Mouse (Mus musculus) gastrocnemius, adult 8-10 months (tissue): Measurements from ENCODE around the gene Fstl4. TPM values are rescaled to one million over a fixed set of nuclear protein-coding genes. Genes with fewer than 3 reads are reported as not detected.

Experiments
- DNase-seq, 2 experiments: peaks; one replicate each; pipeline ENCODE4 v3.0.0; 2022; ENCODE audit warnings: low spot score in 2 of 2
- total RNA-seq, 4 experiments: library from RNA; stranded (reverse); gene quantifications; 2 replicates each; pipeline ENCODE4 v1.2.4; 2022

Gene Fstl4
- total RNA-seq, 4 experiments from 2014 or later: not detected

DNA sequence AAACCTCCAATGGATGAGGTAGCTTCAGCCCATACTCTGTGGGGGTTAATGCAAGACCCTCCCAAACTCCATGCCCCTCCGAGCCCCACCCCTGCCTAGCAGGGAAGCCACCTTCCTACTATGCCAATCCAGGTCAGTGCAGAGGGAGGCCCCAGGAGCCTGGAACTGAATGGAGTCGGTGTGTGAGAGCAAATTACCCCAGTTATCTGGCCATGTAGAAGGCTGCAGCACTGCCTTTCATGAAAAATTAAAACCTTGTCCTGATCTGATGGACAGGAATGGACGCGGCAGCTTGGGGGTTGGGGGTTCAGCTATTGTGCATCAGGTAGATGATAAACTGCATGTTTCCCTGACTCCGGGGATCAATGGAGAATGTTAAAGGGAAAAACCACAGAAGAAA lies 139.7 kb downstream of the Fstl4 start:
- no peak for DNase-seq

DNA sequence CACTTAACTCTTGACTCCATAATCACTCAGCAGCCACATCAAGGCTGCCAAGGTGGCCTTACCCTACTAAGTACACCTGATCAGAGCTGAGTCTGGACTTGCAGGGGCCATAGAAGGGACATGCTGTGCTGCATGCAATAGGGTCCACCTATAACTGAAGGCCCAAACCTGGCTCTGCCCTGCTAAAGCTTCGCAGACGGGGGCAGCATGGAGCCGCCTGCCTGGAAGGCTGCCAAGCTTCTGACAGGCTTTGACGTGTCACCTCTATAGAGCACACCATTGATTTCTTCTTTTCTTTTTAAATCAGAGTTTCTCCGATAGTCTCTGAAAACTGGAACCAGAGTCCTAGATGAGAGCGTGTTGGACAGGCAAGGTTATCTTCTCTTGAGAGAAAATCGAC lies 146.4 kb downstream of the Fstl4 start:
- no peak for DNase-seq

DNA sequence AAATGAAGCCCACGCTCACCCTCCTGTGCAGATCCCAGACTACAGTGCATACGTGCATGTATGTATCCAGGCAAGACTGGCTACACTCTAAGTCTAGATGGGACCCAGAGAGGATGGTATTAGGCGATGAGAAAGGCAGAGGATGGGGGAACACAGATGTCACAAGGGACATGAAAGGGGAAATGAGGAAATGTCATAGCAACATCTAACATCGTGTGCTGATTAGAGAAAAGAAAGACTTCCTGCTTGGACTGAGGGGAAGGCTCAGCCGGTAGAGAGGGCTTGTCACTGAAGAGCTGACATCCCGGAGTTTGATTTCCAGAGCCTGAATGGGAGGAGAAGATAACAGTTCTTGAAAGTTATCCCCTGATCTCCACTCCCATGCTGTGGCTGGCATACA lies 150.0 kb downstream of the Fstl4 start:
- DNase-seq: no peak

DNA sequence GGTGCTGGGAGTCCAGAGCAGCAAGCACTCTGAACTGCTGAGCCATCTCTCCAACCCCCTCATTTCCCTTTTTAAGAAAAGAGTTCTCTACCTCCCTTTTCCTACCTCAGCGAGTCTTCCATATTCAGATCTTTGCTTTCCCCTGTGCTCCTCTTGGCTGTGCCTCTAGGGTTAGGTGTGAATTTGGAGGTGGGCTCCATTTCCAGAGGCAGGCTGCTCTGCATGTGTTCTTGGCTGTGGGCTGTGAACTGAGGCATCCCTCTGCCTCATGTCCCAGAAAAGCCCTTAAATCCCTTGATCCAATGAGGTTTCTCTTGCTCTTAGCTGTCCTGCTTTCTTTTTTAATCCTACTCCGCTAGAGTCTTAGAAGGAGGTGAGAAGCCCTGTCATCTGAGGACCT lies 151.2 kb downstream of the Fstl4 start:
- no peak for DNase-seq

DNA sequence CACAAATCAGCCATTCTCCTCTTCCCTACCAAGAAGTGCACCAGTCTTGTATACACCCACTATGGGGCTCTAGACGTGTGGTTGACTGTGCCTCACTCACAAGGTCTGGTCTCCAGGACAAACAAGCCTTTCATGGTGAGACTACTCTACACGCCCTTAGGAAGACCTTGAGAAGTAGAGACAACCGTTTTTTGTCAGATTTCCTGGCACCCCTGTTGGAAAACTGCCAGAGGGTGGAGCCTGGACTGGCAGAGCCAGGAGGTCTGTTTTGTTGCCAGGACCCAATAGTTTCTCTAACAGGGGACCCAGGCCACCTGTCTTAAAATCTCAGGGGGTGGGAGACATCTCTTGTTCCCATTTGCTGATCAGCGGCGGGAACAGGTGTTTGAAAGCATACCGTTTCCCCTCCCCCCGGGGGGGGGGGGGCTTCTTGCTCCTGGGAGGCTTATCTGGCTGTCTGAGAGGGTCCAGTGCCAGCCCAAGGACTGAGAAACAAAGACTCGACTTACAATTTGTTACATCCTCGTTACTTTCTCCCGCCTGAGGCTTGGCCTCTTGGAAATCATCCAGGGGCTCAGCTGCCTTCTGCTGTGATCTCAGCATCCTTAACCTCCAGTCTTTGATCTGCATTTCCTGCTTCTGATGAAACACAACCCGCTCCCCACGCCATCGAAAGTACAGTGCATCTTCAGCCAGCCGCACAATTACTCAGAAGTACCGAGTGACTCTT lies 155.0 kb downstream of the Fstl4 start:
- DNase-seq: no peak

DNA sequence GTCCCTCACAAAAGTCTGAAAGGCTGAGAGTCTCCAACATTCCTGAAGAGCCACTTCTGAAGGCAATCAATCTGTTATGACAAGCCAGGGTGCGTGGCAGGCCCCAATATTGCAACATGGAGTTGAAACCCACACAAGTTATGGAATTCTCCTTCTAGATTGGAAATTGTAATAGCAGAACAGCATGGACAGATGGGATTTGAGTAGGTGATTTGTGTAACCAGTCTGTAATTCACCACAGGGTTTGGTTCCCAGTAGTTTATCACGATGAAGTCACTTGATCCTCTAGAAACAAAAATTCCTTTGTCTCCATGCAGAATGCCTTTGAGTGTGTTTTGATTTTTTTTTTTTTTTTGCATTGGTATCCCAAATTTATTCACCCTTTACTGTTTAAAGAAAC lies 159.8 kb downstream of the Fstl4 start:
- no peak for DNase-seq

DNA sequence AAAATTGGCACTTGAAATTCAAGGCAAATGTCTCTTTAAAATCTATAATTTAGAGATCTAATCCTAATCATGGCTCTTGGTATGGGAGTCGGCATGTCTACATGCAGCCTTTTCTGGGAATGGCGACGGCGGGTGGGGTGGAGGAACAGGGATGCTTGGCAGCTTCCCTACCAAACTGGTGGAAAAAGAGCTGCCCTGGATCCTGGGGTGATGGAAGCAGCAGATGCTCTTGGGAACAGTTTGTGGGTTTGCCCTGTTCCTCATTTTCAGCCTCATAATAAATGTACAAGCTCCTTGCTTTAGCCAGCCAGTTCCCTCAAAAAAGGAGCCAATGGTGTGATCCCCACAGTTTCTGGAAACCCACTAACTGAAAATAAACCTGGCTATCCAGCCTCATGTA lies 163.9 kb downstream of the Fstl4 start:
- no peak for DNase-seq

DNA sequence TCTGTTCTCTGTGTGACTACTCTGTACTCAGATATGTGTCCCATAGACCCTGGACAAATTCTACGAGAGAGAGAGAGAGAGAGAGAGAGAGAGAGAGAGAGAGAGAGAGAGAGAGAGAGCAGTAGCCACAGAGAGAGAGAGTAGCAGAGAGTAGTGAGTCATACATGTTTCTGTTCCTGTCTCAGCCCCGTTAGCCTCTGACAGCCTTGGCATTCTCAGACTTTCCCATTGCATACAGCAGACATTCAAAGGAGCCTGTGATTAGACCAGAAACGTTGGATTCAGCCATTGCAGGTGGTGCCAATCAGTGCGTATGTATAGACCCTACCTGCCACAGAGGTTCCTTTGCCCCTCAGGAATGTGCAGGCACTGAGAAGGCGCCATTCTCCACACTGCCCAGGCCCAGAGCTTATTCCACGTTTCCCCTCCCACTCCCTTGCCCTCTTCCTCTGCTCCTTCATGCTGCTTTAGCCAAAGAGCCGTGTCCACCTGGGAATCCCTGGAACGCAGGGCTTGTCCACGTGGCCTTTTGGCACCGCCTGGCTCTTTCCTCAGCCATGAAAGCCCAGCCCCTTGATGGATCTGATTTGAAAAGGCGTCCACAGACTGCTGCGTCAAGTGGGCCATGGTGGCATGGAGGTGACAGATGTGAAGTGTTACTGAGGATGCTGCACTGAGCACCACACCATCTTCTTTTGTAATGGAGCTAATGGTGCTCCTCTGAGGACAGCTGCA lies 175.1 kb downstream of the Fstl4 start:
- DNase-seq: no peak

DNA sequence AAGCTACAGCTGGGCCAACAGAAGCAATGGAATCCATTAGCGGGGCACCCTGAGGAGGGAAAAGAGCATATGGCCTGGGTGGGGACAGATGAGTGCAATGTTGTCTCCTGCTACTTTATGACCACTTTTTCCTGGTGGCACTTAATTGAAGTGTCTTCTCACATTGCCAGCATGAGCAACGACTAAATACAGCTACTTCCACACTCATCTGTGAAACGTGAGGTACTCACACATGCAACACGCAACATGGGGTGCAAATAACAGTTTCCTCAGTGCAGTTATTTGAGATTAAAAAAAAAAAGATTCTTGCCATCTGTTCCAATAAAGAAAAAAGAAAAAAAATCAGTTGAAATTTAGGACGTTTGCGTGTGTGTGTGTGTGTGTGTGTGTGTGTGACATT lies 178.5 kb downstream of the Fstl4 start:
- DNase-seq: no peak

DNA sequence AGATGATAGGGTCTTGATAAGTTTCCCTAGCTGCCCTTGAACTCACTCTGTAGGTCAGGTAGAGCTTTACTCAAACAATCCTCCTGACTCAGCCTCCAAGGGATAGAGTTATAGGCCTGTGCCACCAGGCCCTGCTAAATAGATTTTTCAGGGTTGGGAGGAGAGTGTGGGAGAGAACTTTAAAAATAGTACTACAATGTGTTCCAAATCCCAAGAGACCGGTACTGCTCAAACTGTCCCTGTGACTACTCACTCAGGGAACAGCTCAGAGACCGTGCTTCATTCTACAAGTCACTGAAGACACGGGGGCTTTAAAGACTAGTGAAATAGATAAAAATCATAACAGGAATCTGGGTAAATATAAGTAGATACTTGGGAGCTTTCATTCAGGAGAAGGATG lies 190.6 kb downstream of the Fstl4 start:
- DNase-seq: no peak

DNA sequence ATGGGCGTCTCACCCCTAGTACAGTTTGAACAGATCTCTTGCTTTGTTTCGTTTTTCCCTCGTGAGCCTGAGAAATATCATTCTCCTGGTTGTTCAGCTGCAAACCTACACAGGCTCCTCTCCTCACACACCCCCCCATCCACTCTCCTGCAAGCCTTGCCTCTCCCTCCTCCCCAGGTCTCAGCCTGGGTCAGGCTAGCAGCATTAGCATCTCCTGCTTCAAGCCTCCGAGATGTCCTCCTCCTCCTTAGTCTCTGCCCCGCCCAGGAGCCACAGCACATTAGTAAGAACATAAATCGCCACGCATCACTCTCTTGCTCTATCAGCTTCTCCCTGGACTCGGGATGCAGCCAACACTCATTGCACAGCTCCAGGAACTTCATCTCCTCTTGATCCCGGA lies 204.4 kb downstream of the Fstl4 start:
- no peak for DNase-seq

DNA sequence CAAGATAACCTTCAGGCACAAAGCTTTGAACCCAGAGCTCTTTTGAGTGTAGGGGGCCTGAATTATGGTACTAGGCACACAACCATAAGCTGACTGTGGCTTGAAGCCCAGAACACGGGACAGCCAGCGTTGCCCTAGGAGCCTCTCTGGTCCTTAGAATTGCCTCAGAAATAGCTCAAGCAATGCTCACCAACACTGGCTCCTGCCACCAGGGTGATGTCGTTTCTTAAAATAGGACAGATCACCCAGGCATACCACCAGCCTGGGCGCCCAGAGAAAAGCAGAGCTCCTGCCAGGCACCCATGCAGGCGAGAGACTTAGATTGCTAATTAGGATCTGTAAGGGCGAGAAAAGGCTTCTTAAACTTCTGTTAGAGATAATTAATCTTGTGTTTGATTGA lies 206.0 kb downstream of the Fstl4 start:
- peak; percentile 30 to 47 for DNase-seq

DNA sequence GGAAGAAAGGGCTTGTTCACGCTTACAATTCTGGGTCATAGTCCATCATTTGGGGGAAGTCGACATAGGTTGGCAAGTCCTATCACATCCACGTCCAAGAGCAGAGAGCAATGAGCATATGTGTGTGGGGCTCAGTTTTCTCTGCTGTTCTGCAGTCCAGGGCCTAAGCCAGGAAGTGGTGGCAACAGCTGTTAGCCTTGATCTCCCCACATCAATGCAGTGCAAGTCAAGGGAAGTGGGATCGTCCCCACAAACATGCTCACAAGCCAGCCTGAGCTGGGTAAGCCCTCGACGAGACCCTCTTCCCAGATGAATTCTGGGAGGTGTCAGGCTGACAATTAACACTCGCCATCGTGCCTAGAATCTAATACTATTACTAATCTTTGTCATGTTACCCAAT lies 222.6 kb downstream of the Fstl4 start:
- no peak for DNase-seq

DNA sequence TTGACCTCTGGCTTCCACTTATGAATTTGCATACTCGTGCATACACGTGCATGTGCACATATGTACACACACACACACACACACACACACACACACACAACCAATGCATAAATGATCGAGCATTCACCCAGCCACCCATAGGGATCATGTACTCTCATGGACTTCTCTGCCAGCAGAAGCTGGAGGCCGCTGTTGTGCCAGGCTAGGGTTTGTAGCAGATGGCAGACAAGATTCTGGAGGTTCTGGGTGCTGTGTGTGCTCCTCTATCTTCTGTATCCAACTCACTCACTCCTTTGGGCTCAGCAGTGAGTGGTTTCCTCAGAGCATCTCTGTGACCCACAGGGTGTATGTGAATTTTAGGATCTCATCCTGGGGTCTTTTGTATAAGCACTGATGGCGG lies 230.3 kb downstream of the Fstl4 start:
- no peak for DNase-seq

DNA sequence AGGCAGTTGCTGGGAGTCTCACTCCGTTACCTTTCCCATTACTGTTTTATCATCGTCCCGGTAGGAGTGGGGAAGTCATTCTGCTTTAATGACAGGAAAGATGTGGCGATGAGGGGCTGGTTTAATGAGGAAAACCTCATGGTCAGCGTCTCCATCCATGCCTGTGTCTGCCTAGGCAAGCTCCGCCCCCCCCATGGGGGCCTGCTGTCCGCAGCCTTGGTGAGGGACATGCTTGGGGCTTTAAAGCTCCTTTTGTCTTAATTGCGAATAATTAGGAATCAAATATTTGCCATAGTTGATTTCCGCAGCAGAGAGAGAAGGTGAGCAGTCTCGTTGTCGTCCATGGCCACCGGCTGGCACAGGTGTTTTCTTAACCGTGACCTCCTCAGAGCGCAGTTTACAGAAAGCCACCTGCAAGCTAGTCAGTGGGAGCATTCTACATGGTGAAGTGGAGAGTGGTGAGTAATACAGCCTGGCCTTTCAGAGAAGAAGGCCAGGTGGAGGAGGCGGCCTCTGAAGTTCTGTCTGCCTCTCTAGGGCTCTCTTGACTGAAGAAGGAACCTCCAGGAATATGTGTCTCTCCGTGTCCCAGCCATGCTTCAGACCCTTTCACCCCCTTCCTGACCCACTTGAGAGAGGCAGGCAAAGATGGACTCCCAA lies 232.1 kb downstream of the Fstl4 start:
- no peak for DNase-seq

DNA sequence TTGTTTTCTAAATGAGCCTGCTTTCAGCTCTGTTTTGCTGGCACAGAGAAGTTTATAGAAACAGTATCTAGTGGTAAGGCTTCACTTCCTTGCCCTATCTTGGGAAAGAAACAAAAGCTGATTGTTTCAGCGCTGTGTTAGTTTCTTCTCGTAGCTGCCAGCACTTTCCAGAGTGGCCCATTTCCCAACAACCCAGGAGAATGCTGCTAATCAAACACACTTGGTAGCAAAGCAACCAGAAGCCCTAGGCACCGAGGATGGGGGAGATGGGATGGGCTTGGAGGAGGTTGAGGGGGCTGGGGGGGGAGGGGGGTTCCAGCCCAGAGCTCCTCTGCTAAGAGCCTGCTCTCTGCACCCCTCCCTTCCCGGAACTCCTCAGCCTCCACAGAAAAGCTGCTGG lies 233.0 kb downstream of the Fstl4 start:
- DNase-seq: no peak

DNA sequence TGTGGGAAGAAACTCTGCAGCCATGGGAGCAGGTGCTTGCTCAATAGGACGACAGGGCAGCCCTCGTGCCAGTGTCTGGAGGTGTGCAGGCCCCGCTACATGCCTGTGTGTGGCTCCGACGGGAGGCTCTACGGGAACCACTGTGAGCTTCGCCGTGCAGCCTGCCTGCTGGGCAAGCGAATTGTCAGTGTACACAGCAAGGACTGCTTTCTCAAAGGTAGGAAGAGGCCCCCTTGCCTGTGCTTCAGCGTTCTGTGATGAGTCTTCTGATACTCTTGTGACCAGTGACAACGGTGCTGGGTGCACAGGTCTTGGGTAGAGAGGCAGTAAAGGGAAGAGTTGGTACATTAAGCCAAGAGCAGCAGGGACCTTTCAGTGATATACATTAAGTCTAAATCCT lies 235.8 kb downstream of the Fstl4 start:
- no peak for DNase-seq

DNA sequence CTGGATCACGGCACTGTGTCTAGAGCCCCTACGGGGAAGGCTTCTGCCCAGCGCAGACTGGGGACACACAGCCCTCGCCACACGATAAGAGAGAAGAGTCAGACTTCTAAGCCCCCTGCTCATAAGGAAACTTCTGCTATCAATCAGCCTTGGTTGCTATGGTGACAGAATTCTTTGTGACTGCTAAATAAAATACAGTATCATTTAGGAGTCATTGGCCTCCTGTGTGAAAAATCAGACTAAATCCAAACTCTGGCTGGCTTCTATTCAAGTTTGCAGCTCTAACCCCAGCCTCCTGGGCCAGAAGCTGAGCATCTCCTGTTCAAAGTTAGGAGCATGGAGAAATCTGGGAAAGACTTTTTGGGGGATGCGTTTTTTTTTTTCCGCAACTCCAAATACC lies 238.9 kb downstream of the Fstl4 start:
- DNase-seq: no peak

DNA sequence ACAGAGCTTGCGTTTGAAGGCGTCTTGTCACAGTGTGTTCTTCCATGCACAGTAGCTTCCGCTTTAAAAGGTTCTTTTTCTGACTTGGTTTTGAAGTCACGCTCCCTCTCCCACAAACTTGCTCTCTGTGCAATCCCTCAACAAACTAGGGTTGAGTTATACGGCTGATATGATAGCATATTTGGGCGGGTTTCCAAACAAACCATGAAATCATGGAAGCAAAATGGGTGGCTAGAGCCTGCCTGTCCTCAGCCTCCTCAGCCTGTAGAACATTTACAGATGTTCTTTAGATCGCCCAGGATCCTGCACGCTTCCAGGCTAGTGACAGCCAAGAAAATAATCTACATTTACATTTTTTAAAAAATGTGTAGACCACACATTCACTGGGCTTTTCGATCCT lies 239.4 kb downstream of the Fstl4 start:
- no peak for DNase-seq

DNA sequence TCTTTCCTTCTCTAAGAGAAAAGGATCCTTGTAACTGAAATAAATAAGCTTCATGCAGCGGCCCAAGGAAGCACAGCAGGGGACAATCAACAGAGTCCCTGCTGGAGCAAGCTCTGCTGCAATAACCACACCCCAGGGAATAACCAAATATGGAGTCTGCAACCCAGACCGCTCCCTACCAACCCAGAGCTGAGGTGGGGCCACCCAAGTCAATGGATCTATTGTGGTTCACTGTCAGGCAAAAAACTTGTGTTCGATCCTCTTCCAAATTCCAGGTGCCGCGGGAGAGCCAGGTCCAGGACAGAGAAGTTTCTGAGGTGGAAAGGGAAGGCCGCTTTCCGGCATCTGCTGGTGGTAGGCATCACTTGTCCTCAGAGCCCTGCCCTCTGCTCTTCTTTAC lies 245.2 kb downstream of the Fstl4 start:
- DNase-seq: no peak

DNA sequence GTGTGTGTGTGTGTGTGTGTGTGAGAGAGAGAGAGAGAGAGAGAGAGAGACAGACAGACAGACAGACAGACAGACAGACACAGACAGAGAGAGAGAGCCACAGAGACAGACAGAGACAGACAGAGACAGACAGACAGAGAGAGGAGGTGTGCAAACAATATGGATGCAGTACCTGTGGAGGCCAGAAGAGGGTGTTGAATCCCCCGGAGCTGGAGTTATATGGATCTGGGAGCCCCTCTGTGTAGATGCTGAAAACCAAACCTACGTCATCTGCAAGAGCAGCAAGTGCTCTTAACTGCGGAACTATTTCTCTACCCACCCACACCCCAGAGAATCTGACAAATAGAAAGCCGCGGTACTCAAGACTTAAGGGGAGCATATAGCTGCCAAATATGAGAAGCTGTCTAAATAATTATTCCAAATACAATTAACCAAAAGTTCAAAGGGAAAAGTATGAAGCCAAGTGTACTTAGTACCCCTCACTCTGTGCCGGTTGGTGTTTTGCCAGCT lies 247.6 kb downstream of the Fstl4 start:
- DNase-seq: no peak

DNA sequence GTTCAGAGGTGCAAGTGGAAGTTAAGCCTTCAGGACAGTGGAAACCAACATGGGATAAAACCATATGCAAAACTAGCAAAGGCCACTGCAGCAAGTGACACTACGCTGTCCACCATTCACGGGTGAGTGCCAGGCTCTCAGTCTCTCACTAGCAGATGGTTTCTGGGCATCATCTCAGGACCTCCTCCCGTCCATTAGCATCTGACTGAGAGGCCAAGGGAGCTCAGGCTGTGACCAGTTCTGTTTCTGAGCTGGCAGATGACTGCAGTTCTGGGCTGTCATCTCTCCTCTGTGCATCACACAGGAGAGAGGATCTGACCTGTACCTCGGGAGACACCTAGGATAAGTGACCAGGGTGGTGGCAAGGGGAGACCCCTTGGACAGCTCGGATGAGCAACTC lies 249.5 kb downstream of the Fstl4 start:
- no peak for DNase-seq
